Mouse (Mus musculus) megakaryocyte progenitor cell, adult 5-6 weeks (primary cell): ENCODE measurements around the gene Slc25a21. TPM values are rescaled to one million over a fixed set of nuclear protein-coding genes. Genes with fewer than 3 reads are reported as not detected.
A peak's percentile ranks its signal among the peaks of the same experiment; 100 is the strongest.

Experiments used
- ATAC-seq: replicated peaks from 2 replicates; pipeline ENCODE4 v1.8.0; 2016; ENCODE audit warnings: mild to moderate bottlenecking, moderate TSS enrichment, inconsistent platforms; ENCODE audit not compliant: poor library complexity
- total RNA-seq, 2 experiments: library from RNA; stranded (forward) in 1 of 2; stranded (reverse) in 1 of 2; fragments of 157-497, 149-512 nt in 1 of 2; fragments of 200-1000 nt in 1 of 2; gene quantifications; 2 replicates each; pipeline versions ENCODE4 v1.2.3 to v1.2.4; 2015 to 2017

Gene Slc25a21
- total RNA-seq, 2 experiments from 2014 or later = 6.5 to 12.4 TPM

DNA sequence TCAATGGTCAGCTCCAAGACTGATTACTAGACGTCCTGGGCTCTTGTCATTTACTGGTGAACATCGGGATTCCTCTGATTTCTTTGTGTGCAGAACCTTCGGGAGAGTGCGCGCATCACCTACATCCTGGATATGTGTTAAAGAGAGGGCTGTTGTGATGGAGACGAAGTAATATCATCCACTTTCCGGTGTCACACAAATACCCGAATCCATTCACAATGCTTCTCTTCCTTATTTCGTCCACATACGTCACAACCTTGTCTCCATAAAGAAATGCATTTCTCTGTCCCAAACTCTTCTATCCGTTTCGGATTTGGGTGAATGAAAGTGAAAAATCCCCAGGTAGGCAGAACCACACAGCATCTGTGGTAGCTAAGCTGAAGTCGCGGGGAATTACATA lies 502.9 kb downstream of the Slc25a21 start:
- ATAC-seq = no peak

DNA sequence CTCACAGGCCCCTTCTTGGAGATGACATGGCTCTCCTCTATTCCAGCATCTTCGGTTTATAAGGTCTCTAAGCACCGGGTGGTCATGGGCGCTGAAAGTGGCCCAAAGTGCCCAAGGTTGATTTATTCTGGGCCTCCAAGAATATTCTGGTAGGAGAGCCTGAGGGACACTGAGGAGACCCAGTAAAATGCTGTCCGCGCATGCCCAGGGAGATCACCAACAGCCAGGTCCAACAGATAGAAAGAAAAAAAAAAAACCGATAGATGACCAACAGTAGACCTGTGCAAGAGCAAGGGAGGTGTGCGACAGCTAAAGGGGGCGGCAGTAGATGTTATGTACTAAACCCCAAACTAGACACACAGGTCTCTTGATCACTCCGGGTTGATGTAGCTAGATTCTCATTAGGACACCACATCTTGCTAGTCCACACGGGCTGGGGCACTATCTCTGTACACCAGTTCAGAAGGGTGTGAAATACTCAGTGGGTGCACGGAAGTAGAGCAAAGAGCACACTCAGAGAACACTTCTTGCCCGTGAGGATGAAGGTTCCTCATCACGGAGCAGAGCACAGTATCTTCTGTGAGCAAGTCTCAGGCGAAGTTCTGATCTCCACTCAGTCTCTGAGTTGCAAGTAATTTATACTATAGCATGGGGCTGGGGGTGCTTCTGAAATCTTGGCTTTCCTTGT lies 503.7 kb downstream of the Slc25a21 start:
- ATAC-seq = no peak

DNA sequence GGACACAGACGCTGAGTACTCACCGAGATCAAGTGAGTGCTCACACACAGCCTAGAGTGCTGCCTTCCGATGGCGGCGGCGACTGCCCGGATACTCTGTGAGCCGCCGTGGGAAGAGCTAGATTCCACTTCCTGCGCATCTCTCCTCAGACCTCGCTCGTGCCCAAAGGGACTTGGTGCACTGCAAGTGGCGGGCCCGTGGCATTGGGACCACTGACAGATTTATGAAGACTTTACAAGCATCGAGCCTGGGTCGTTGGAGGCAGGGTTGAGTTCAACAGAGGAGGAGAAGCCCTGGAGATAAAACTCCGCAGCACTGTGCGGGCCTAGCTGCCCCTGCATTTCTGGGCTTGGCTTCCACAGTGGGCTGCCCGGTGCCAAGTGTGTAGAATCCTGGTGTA lies 504.7 kb downstream of the Slc25a21 start:
- no peak for ATAC-seq

DNA sequence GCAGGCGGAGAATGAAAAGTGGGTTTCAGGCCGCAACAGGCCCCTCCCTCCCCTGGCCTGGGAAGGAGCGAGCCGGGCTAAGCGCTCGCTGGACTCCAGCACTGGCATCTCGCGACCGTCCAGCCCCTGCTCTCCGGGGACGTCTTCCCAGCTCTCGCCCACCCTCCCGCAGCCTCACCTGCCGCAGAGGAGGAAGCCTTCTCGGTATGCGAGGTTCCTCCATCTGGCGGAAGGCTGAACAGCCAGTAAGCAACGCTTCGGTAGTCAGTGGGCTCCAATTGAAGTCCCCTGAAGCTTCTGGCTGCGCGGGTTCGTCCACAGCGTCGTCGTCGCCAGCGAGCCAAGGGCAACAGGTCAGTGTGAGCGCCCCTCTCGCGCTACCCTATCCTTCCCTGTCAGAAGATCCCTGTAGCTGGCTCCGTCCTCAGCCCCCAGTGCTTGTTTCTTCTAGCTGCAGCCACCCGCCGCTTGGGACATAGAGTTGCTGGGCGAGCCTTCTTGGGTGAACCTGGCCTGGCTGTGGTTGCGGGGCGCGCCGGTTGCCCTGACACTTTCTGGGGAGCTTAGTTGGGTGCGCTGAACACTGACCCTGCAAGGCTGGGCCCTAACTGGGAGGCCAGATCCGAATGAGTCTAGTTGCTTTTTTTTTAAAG lies 505.7 kb downstream of the Slc25a21 start, which contains the start of gene Pax9:
TSS of gene Pax9 (plus strand) at position 341 of the 653 bp plus-strand sequence.
- ATAC-seq = no peak

DNA sequence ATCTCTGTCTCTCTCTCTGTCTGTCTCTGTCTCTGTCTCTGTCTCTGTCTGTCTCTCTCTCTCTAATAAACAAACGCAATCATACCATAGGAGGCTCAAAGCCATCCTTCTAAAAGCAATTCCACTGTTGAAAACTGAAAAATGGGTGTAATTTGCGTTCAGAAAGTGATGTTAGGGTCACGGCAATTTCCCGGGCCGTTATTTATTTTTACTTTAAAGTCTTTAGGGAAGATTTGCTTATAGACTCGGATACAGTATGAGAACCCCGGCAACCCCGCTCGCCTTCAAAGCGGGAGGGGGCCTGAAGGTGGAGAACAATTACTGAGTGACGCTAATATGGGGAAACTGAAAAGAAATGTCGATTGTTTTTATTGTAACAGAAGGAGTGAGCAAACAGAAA lies 506.3 kb downstream of the Slc25a21 start:
- ATAC-seq = no peak

DNA sequence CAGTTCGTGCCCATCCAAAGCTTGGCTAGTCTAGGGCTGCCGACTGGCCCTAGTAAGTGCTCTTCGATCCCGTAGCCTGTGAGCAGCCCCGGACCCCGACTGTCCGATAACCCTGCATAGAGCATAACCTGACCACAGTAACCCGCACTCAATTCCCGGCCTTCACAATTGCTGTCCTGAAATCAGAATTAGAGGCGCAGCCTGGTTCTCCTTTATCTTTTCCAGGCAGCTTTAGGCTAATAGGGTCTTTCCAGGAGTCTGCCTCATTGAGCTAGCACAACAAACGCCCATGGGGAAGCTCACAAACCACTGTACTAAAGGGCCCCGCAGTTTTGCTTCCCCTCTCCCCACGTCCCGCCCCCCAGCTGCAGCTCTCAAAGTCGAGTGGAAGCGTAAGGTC lies 506.9 kb downstream of the Slc25a21 start:
- ATAC-seq = no peak

DNA sequence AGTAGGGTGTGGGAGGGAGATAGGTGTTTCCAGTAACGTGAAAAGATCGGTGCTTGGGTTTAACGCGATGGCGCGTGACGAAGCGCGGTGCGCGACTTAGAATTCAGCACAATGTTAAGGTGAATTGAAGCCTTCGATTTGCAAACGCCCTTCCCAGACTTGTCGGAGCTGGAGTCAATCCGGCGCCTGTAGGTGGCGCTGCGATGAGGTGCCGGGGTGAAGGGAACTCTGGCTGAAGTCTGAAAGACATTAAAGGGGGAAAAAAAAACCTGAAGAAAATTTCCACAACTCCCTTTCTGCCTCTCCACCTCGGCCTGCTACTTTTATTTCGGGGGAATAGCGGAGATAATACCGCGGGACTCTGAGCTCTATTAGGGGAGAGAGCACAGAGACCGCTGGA lies 507.5 kb downstream of the Slc25a21 start:
- peak; percentile 50 for ATAC-seq

DNA sequence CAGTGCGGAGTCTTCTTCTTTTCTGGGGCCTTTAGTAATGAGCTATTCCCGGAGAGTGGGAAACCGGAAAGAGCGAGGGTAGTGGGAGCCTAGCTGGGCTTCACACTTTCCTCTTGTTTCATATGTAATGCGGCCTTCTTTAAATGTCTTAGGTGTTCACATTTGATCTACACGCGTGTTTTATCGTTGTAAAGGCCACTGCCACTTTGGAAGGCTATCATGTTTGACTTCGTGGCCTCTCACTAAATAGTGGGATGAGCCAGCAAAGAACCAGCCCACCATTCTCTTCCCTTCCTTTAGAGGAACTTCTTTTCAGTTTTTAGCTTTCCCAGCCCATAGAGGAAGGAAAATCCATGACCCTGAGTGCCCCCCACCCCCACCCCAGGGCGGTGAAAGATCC lies 507.9 kb downstream of the Slc25a21 start:
- ATAC-seq = no peak

DNA sequence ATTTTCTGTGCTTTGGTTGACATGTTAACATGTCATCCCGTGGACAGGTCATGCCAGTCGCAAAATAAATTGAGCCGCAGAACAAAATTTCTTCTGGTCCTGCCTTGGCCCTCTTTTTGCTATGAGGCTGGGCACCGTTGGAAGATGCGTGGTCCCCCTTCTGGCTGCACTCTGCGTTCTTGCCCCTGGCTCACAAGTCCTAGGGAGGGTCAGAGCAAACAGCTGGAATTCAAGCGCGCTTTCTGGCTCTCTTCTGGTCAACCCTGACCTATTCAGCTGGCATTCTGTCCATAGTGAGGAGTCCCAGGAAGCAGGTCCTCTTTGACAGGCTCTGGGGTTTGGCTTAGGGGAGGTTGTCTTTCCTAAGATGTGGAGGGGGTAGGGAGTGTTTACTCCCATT lies 508.4 kb downstream of the Slc25a21 start:
- ATAC-seq = no peak

DNA sequence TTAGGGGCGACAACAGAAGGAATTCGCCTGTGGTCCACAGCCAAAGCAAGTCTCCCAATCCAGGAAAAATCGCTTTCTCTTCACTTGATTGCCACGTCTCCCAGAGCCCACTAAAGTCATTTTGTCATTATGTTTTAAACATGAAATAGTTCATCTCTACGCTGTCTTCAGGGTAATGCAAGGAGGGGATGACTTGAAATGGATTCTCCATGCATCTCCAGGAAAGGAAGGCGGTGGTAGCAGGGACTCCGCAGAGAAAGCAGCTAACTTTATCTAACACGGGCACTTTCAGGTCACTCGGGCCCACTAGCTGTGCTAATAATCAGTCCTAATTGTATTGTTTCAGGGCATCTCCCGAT lies 508.8 kb downstream of the Slc25a21 start:
- ATAC-seq = no peak

DNA sequence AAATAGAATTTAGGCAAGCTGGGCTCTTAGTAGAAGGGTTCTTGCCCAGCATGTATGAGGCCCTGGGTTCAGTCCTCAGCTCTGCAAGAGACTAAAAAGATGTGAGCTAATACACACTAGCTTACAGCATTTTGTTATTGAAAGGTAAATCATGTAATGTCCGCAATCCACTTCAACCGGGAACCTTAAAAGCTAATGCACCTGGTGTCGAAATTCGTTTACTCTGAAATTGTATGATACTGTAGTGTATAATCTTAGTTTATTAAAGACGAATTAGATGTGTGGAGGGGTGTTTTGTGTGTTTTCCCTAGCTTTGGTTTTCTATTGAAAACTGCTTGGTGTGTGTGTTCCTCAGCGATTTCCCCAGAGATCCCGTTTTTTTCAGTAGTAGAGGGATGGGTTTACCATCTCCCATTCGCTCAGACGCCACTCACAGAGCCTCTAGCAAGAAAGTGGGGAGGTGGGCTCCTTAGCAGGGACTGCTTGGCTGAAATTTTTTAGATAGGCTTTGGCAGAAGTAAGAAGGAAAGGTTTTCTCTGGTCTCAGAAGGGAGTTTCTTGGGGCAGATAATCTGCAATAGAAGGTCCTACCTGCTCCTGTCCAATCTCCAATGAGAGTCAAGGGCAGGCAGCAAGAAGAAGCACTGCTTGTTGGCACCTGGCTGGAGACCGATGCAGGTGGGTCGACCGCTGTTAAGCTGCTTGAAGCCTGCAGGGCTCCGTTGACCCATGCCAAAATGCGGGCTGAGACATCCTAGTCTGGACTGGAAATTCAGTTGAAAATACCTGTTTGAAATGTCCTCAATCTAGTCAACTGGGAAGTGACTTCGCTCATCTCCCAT lies 509.4 kb downstream of the Slc25a21 start:
- ATAC-seq = no peak

DNA sequence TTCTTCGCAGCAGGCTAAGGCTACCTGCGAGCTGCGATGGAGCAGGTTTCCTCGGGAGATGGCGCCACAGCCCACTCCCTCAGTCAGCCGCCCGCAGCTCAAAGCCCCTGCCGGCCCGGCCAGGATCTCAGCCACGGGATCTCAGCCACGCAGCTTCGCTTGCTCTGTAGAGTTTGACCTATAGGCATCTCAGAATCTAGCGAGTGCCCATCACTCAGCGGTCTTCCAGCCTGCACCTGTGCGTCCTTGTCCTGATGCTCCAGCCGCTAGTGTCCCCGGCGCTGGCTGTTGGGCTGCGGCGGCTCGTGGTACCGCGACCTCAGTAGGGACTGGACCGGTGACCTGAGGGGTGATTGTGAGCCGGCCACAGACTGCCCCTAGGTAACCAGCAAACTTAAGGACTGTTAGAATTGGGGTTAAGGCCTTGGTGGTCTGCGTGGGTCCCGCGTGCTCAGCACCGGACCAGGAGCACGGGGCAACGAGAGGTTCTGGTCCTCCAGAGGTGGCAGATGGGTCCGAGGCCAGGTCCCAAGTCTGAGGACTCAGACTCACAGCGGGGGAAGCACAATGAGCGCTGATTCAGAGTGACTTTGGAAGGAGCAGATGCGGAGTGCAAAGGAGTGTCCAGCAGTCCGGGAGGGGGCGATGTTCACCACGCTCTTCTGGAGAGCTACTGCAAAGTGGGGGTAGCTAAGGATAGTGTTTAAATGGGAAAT lies 516.0 kb downstream of the Slc25a21 start:
- ATAC-seq = peak; percentile 55

DNA sequence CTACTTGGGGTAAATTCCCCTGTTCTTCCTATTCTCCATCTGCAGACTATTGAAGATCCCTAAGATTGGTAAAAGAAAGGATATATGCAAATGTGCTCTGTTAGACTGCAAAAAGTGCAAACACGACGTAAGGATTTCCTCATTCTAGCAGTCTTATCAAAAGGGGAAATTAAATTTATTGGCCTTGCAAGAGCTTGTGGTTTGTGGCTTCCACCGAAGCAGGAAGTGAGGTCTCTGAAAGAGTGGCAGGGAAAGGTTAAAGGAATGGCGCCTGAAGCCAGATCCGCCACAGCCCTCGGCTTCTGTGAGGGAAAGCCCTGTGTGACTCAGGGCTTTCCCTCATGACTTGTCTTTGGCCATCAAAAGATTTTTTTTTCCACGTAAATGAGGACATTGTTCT lies 519.7 kb downstream of the Slc25a21 start:
- peak; percentile 80 for ATAC-seq

DNA sequence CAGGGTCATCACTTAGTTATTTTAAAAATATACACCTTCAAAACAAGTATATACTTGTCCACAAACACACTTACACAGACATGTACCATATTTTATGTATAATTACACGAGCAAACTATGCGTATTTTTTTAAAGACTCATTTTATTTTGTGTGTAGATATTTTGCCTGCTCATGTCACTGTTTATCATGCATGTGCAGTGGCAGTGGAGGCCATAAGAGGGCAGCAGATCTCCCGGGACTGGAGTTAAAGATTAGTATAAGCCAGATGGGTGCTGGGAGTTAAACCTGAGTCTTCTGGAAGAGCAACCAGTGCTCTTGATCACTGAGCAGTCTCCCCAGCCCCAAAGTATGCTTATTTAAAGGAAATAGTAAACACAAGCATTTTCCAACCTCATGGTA lies 522.5 kb downstream of the Slc25a21 start:
- ATAC-seq = peak; percentile 77

DNA sequence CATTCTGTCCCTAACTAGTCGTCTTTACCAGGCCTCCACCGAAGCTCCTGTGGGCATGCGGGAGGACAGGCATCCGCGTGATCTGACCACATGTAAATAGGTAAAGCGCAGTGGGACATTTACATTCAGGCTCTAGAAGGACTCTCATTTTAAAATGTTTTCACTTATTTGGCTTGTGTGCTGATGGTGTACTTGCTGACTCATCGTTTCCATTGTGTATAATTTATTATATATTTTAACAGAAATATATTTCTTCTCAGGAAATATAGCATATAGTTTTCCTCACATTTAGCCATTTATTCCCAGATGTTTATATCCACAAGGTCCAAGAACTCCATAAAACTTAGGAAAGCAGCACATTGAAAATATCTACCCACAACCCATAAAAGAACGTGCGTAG lies 526.5 kb downstream of the Slc25a21 start:
- no peak for ATAC-seq

DNA sequence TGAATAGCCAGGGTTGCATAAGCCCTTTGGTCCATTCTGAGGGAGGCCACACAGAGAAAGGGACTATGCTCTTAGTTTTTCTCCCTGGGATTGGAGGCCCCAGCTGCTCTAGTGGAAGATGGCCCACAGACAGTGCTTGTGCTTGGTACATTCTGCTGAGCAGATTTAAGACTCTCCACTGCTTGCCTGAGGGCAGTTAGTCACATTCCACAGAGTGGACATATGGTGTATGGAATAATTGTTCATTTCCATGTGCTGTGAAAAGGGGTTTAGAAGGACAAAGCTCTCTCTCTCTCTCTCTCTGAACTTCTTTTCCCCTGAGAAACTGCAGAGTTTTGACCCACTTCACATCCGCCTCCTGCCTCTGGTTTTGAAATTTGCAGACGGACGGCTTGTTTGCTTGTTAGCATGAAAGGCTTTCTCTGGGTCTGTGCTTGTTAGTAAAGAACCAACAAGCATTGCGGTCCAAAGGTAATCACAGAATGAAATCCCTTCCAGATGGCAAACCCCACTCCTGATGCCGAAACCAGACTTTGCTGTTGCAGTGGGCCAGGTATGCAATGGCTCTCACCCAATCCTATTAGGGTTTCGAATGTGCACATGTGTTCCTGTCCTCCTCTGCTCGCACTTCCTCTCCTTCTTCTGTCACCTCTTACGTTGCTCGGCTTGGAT lies 527.7 kb downstream of the Slc25a21 start:
- no peak for ATAC-seq

Other genes starting within 250 kb of the Slc25a21 start
- gene Prps1l3, start 32.9 kb upstream of the Slc25a21 start, total RNA-seq (2015) = 52.8 and 56.9 TPM in 2 replicates
- 87.5 and 99.7 TPM in 2 replicates for gene Prps1l3, start 32.9 kb upstream of the Slc25a21 start, total RNA-seq (2017)
- 7.4 and 8.8 TPM in 2 replicates for gene Mipol1, start 33.0 kb upstream of the Slc25a21 start, total RNA-seq (2015)
- 5.2 and 10.9 TPM in 2 replicates for gene Mipol1, start 33.0 kb upstream of the Slc25a21 start, total RNA-seq (2017)